Mouse (Mus musculus): Measurements from ENCODE around the gene Aldh1b1.
A peak's percentile ranks its signal among the peaks of the same experiment; 100 is the strongest.

Aldh1b1 gene

DNA sequence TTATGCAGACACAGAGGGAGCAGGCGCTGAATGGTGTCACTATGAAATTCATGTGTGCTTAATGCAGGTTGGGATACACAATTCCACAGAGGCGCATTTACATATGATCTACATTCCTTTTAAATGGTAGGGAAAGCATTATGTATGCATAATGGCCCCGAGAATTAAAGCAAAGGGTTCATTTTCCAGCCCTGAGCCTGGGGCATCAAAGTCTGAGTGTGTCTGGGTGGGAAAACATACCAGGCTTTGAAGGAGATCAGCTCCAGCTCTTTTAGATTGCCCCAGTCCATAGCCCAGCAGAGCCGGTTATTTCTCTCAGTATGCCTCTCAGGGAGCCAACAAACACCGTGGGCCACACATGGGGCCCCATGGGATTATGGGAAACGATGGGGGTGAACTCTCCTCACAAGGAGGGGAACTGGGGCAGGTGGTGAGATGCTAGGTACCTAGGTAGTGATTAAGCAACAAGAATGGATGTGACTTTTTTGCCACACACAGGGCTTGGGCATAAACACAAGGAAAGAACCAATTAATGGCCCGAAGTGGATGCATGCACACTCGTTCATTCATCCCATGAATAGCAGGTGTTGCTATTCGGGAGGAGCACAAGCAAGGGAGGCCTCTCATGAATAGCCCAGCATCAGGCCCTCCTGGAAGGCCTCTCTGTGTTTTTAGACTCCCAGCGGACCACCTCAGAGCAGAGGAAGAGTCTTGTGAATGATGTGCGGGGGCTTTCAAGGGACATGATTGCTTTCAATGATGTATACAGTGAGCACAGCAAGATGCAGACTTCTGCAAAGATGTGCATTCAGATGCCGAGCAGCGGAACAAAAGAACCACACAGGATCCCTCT is 31.3 kb downstream of the Aldh1b1 start:
- DNase-seq: no peak

DNA sequence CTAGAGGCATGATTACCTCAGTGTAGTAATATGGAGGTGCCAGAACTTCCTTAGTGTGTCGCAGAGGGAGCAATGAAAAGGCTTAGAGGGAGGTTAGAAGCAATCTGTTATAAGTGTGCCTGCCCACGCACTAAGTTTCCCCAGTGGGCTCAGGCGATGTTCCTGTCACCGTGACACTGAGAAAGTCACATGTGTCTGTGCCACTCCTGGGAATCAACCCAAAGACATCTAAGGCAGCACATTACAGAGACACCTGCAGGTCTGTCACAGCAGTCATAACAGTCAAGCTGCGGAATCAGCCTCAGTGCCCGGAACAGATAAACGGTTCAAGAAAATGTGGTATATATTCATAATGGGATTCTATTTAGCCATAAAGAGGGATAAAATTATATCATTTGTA is 33.2 kb downstream of the Aldh1b1 start:
- no peak for DNase-seq

DNA sequence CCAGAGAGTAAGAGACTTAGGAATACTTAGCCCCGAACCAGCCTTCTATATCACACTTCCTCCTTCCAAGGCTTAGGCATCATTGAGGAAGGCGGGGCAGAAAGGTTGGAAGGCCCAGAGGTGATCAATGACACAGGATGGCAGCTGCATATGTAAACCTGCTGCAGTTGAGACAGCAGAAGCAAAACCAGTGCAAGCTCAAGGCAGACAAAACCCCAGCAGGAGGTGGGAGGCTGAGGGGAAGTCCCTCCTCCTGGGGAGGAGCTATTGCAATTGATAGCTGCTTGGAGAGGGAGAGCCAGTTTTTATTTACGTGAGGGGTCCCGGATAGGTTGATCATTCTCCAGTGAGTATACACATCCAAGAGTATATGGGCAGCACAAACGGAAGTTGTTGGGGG is 34.6 kb downstream of the Aldh1b1 start:
- DNase-seq: no peak

DNA sequence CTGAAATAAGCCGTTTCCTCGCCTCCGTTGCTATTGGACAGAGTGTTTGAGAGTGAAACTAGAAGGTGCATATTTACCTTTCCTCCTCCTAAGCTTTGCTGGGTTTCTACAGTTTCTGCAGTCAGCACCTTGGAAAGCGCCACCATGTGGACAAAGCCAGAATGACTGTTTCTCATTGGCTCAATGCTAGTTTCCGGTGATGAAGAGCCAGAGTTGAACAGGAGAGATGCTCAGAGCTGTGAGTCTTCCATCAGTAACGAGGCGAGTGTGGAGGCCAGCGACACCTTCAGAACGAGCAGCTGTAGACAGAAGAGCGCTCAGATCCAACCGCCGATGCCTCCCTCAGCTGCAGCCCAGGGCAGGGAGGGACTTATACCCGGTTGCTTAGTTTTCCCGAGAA is 45.5 kb downstream of the Aldh1b1 start:
- peak; percentile 22 to 42 for DNase-seq

DNA sequence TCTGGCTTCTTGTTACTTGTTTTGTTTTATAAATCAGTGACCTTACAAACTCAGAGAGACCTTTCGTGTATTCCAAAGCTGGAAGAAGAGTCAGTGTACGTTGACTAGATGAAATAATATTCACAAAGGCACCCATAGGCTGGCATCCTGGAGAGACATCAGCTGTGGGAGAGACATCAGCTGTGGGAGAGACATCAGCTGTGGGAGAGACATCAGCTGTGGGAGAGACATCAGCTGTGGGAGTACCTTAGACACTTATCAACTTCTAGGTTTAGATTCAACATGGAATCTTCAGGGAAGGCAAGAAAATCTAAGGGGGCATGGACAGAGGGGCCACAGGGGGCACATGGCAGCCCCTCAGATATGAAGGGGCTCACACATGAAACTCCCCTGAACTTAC is 47.4 kb downstream of the Aldh1b1 start:
- no peak for DNase-seq

DNA sequence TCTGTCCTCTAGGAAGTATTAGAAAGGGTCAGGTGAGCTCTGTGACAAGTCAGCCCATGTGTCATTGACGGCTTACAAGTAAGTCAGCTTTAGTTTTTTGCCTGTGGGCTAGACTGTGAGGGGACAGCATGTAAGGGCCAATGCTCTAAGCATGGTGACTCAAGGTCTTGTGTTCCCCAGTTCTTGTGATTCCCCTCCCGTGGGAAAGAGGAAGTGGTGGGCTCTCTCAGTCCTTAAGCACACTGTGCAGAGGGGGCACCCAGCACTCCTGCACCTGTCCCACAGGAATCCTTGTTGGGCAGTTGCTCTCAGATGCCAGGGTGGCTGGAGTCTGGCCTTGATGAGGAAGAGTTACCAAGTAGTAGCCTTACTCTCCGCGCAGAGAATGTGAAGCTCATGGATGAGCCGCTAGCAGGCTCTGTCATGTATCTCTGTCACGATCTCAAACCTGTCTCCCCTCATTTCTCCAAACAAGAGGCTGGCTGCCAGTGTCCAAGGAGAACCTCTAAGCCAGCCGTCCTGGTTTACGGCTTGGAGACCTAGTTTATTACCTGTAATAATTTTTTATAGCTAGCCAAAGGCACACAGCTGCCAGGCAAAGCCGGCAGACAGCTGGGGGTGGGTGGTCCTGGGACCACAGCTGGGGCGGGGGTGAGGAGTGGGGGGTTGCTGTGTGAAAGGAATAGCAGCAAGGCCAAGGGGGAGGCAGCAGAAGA is 49.4 kb downstream of the Aldh1b1 start, which contains the start of gene Stra6l:
Gene Stra6l, plus strand, starts transcription at position 556 of the 716 bp plus-strand sequence.
- no peak for DNase-seq

DNA sequence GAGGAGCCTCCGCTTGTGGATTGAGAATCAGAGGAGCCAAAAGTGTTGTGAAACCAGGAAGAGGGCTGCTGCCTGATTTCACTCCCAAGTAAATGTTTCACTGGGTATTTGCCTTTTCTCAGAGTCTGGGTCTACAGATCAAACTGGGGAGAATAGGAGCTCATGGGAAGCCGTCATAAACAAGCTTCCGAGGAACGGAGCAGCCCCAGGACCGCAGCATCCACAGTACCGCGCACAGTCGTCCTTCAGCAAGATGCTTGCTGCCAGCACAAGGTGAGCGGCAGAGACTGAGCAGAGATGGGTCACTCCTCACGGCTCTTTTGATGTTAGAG is 50.0 kb downstream of the Aldh1b1 start:
- no peak for DNase-seq

DNA sequence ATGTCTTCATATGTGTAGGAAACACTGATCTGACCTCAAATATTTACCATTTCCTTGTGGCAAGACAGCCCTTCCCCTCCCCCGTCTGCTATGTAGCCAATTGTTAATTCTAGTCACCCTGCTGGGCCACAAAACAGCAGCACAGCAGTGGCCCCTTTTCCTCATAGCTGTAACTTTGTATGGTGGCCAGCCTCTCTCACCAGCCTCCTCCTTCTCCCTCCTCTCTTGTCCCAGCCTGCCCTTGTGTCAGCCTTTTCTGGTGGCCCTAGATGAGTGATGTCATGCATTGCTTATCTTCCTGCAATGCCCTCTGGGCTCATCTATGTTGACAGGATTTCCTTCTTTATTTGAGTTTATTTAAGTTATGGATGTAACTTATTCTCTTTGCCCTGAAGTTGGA is 50.6 kb downstream of the Aldh1b1 start:
- no peak for DNase-seq

DNA sequence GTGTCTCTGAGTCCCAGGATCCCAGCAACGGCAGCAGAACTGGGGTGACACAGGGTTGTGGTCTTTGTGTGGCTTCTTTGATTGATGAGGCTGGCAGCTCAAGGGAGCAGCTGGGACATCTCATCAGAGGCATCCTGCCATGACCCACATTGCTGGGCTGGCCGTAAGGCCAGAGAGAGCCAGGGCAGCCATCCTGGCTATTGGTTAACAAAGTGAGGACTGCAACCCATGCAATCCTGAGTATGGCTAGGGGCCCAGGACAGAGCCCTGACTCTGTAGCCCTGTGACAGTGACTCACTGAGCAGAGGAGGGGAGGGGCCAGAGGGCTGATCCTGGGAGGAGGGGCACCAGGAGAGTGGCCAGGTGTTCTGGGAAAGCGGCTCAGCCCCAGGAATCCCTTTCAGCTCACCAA is 52.8 kb downstream of the Aldh1b1 start:
- DNase-seq: no peak

DNA sequence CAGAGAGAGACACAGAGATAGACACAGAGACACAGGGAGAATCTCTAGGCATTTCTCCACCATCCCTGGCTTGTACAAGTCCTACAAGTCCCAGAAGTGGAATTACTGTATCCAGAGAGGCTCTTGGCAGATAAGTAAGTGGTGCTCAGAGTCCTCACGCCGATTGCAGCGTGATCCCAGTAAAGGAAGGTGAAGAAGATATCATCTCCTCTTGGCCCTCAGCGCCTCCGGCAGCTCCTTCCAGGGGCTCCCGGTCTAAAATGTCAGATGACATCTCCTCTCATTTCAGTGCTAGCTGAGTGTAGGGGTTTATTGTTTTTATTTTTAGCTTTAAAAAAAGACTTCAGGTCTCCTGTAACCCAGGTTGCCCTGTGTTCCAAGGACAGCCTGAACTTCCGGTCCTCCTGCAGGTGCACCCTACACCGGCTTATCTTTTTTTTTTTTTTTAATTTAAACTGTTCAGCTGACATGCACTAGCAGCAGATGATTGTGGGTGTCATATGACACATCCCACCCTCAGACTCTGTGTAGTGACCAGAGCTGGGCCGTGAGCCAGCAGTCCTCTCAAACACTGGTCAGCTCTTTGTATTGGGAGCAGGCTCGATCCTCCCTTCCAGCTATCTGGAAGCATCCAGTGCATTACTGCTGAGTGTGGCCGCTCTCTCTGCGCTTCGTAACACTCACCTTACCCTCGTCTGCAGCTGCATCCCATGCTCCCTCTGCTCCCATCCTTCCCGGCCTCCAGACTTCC is 54.8 kb downstream of the Aldh1b1 start:
- DNase-seq: no peak
